Mouse (Mus musculus): Measurements from ENCODE around the gene Pde4b. TPM values are rescaled to one million over a fixed set of nuclear protein-coding genes. Genes with fewer than 3 reads are reported as not detected.

Pde4b gene
- total RNA-seq, 2 experiments from 2014 or later = 123 to 127 TPM

DNA sequence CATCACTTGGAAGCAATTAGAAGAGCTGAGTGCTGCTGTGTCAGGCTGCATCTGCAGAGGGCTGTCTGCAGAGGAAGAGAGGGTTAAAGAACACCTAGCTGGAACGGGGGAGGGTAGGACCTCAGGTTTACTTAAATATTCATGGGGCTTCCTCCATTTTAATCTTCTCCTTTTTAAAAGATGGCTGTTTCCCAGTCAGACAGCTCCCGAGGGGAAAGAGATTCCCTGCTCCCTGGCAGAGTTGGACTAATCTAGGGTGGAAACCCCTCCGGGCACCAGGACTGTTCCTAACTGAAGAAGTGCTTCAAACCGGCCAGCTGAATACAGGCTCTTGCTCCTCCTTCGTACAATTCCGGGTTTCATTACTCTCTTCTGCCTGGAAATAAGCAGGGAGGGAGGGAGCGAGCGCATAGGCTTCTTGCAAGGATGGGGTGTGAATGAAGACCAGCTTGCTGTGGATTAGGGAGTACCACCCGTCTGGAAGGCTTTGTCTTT lies 502.2 kb downstream of the Pde4b start:
- no peak for TF ChIP-seq CTCF (IDR thresholded peaks at IDR 0.05)
- peak; percentile 48 to 57 for DNase-seq (ENCODE audit: extremely low spot score in 1 of 2, low spot score in 2 of 2)
- intact Hi-C loops (cut with DNase I) = no loop called here
- H3K27ac ChIP-seq = peak overlapping the region; percentile 90
- peak overlapping the region; percentile 54 for H3K4me3 ChIP-seq

DNA sequence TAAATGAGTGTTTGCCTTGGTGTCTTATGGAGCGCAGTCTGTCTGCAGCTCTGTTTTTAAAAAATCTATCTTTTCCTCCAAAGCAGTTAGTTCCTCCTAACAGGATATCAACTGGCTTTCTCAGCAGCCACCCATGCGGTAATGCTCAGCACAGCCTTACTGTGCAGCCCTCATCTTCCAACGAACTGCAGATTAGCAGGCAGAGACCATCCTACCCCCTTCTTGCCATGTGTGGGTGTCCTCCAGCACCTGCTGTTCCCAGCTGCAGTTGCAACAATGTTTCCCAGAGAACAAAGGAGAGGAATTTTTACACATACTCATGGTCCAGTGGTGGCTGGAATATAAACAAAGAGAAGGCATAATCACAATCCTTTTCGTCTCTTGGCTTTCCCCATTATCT lies 504.5 kb downstream of the Pde4b start:
- no peak for TF ChIP-seq CTCF (IDR thresholded peaks at IDR 0.05)
- intact Hi-C loops (cut with DNase I) = loop anchor here (1.0 to 2.0 kb wide), 2 partner anchors 59 to 80 kb away; no protein-coding TSS in a partner anchor
- DNase-seq (ENCODE audit: extremely low spot score in 1 of 2, low spot score in 2 of 2) = peak; percentile 46 to 47
- peak overlapping the region; percentile 54 for H3K4me3 ChIP-seq
- H3K27ac ChIP-seq = peak overlapping the region; percentile 90

GRCm38 (mm10) chr4:102592541-102592940 lies 505.2 kb downstream of the Pde4b start:
- TF ChIP-seq CTCF (IDR thresholded peaks at IDR 0.05) = no peak
- intact Hi-C loops (cut with DNase I) = loop anchor here (2.0 kb wide), 1 partner anchor 60 kb away; no protein-coding TSS in a partner anchor
- H3K4me3 ChIP-seq = peak overlapping the region; percentile 54
- no peak for DNase-seq (ENCODE audit: extremely low spot score in 1 of 2, low spot score in 2 of 2)
- peak overlapping the region; percentile 90 for H3K27ac ChIP-seq

GRCm38 (mm10) chr4:102593631-102594030 lies 506.3 kb downstream of the Pde4b start:
- intact Hi-C loops (cut with DNase I) = loop anchor here (2.0 kb wide), 1 partner anchor 61 kb away; no protein-coding TSS in a partner anchor
- no peak for TF ChIP-seq CTCF (IDR thresholded peaks at IDR 0.05)
- H3K4me3 ChIP-seq = peak overlapping the region; percentile 54; the same call in 1 of the 2 replicates

GRCm38 (mm10) chr4:102594506-102594905 lies 507.2 kb downstream of the Pde4b start:
- intact Hi-C loops (cut with DNase I) = no loop called here
- Histone ChIP-seq H3K27ac (no peak overlapping the region), H3K4me3 (no peak overlapping the region)
- no peak for TF ChIP-seq CTCF (IDR thresholded peaks at IDR 0.05)
- DNase-seq (ENCODE audit: extremely low spot score in 1 of 2, low spot score in 2 of 2) = no peak

More at GRCm38 (mm10) chr4:102593631-102594030, 506.3 kb downstream of the Pde4b start:
- peak overlapping the region; percentile 90 for H3K27ac ChIP-seq
- DNase-seq (ENCODE audit: extremely low spot score in 1 of 2, low spot score in 2 of 2) = no peak

- Histone ChIP-seq H3K27ac (no peak overlapping the region), H3K4me3 (no peak overlapping the region)
- TF ChIP-seq CTCF (IDR thresholded peaks at IDR 0.05) = no peak
- intact Hi-C loops (cut with DNase I) = no loop called here
- DNase-seq (ENCODE audit: extremely low spot score in 1 of 2, low spot score in 2 of 2) = no peak
Measured at GRCm38 (mm10) chr4:102603968-102604367, 516.6 kb downstream of the Pde4b start.

- intact Hi-C loops (cut with DNase I) = no loop called here
Measured at GRCm38 (mm10) chr4:102605231-102605630, 517.9 kb downstream of the Pde4b start.

GRCm38 (mm10) chr4:102605722-102606341 lies 518.5 kb downstream of the Pde4b start:
- DNase-seq (ENCODE audit: extremely low spot score in 1 of 2, low spot score in 2 of 2) = no peak
- no peak for TF ChIP-seq CTCF (IDR thresholded peaks at IDR 0.05)
- Histone ChIP-seq H3K27ac (no peak overlapping the region), H3K4me3 (no peak overlapping the region)
- intact Hi-C loops (cut with DNase I) = no loop called here

More at GRCm38 (mm10) chr4:102605231-102605630, 517.9 kb downstream of the Pde4b start:
- H3K27ac ChIP-seq = no peak overlapping the region
- no peak for TF ChIP-seq CTCF (IDR thresholded peaks at IDR 0.05)
- no peak for DNase-seq (ENCODE audit: extremely low spot score in 1 of 2, low spot score in 2 of 2)
- H3K4me3 ChIP-seq = no peak overlapping the region

GRCm38 (mm10) chr4:102606825-102607224 lies 519.5 kb downstream of the Pde4b start:
- no peak overlapping the region for H3K27ac ChIP-seq
- DNase-seq (ENCODE audit: extremely low spot score in 1 of 2, low spot score in 2 of 2) = no peak
- intact Hi-C loops (cut with DNase I) = no loop called here
- no peak overlapping the region for H3K4me3 ChIP-seq
- TF ChIP-seq CTCF (IDR thresholded peaks at IDR 0.05) = no peak

DNA sequence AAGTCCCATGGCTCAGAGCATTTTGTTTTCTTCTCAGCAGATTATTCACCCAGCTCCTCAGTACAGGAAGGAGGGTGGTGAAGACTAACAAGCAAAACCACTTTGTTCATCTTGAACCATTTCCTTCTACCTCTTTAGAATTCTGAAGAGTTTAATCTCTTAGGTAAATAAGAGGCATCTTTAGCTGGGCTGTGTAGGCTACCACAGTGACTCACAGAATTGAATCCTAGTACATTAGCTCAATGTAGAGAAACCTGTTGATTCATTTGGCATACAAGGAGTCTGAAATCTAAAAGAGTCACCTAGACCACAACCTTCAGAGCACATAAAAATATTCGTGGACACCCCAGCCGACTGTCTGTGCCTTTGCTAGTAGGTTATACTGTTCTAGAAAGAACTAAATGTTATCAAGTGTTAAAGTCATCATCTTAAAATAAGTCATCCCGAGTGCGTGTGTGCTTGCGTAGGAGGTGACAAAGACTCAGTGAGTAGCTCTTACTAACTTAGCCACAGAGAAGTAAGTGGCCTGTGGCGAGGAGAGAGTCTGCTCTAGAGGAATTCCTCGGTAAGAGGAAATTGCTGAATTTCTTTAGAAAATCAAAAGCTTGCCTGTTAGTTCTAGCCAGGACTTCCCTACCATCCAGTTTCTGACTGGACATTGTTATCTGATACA lies 520.5 kb downstream of the Pde4b start:
- TF ChIP-seq CTCF (IDR thresholded peaks at IDR 0.05) = no peak
- no peak for DNase-seq (ENCODE audit: extremely low spot score in 1 of 2, low spot score in 2 of 2)
- intact Hi-C loops (cut with DNase I) = no loop called here

GRCm38 (mm10) chr4:102612596-102612995 lies 525.3 kb downstream of the Pde4b start:
- H3K4me3 ChIP-seq = no peak overlapping the region
- no peak for DNase-seq (ENCODE audit: extremely low spot score in 1 of 2, low spot score in 2 of 2)
- TF ChIP-seq CTCF (IDR thresholded peaks at IDR 0.05) = no peak
- intact Hi-C loops (cut with DNase I) = no loop called here
- H3K27ac ChIP-seq = no peak overlapping the region

More for the DNA sequence above, 520.5 kb downstream of the Pde4b start:
- Histone ChIP-seq H3K4me3 (no peak overlapping the region), H3K27ac (no peak overlapping the region)

DNA sequence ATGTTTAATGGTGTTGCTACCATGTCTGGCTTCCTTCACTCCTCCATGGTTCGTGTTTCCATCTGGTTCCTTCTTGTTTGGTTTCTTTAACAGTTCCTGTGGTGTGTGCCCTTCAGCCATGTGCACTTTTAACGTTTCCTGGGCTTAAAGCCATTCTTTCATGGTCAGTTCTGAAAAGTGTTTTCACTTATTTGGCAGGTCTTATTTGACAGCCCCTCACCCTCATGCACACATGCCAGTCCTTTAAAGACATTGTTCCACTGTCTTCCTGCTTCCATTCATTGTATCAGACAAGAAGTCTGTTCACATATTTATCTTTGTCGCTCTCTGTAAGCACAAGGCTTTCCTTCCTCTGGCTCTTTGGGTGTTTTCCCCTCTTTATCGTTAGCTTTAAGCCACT lies 530.4 kb downstream of the Pde4b start:
- H3K27ac ChIP-seq = no peak overlapping the region
- TF ChIP-seq CTCF (IDR thresholded peaks at IDR 0.05) = no peak

More for the DNA sequence above, 530.4 kb downstream of the Pde4b start:
- DNase-seq (ENCODE audit: extremely low spot score in 1 of 2, low spot score in 2 of 2) = no peak
- no peak overlapping the region for H3K4me3 ChIP-seq
- intact Hi-C loops (cut with DNase I) = no loop called here
